Mouse (Mus musculus) gastrocnemius, postnatal 36 days (tissue): Measurements from ENCODE around the gene Ajap1. TPM values are rescaled to one million over a fixed set of nuclear protein-coding genes. Genes with fewer than 3 reads are reported as not detected.
A peak's percentile ranks its signal among the peaks of the same experiment; 100 is the strongest.

Source experiments
- DNase-seq, 2 experiments: peaks; one replicate each; pipeline ENCODE4 v3.0.0; 2022
- intact Hi-C: fragments of 180-260 bp; cut with DNase I; formaldehyde crosslinking; loops from one replicate; pipeline ENCODE4 v1.15.1; 2025
- long read RNA-seq, 2 experiments: library from polyadenylated mRNA; stranded (forward); transcript quantifications; one replicate each; pipeline ENCODE4 v2.0.0; 2021
- total RNA-seq, 2 experiments: library from RNA; stranded (reverse); gene quantifications; 2 replicates each; pipeline ENCODE4 v1.2.3; 2021

Gene Ajap1
- under 1 TPM; 0.18 to 0.44 TPM for total RNA-seq
- long read RNA-seq, experiment 1, result 0 reads
- long read RNA-seq, experiment 2, partial matches to known transcripts, result 0 of 1 reads
- long read RNA-seq, experiment 2, other reads (novel, unspliced or antisense), result 0 of 1 reads

GRCm38 (mm10) chr4:153482459-153483338, at the start of gene Ajap1:
Gene Ajap1, minus strand, starts transcription at chr4:153482811.
- intact Hi-C loops, result loop anchor here (10.0 kb wide), 2 partner anchors 308 to 958 kb away; no protein-coding TSS in a partner anchor
- no peak for DNase-seq

- intact Hi-C loops, result no loop called here
- DNase-seq, result no peak
Observed at GRCm38 (mm10) chr4:153530536-153530935, 47.9 kb upstream of the Ajap1 start.

GRCm38 (mm10) chr4:153521601-153522000, 39.0 kb upstream of the Ajap1 start:
- DNase-seq, result no peak
- intact Hi-C loops, result no loop called here

- intact Hi-C loops, result no loop called here
- DNase-seq, result no peak
Observed at GRCm38 (mm10) chr4:153519888-153520287, 37.3 kb upstream of the Ajap1 start.

- intact Hi-C loops, result no loop called here
- DNase-seq, result no peak
Observed at GRCm38 (mm10) chr4:153519289-153519688, 36.7 kb upstream of the Ajap1 start.

GRCm38 (mm10) chr4:153515786-153516185, 33.2 kb upstream of the Ajap1 start:
- no peak for DNase-seq
- intact Hi-C loops, result no loop called here

- intact Hi-C loops, result no loop called here
- no peak for DNase-seq
Observed at GRCm38 (mm10) chr4:153514071-153514470, 31.5 kb upstream of the Ajap1 start.

GRCm38 (mm10) chr4:153511530-153511929, 28.9 kb upstream of the Ajap1 start:
- intact Hi-C loops, result no loop called here
- no peak for DNase-seq

- DNase-seq, result no peak
- intact Hi-C loops, result no loop called here
Observed at GRCm38 (mm10) chr4:153501936-153502335, 19.3 kb upstream of the Ajap1 start.

GRCm38 (mm10) chr4:153492444-153492843, 9.8 kb upstream of the Ajap1 start:
- no peak for DNase-seq
- intact Hi-C loops, result no loop called here

GRCm38 (mm10) chr4:153489116-153489515, 6.5 kb upstream of the Ajap1 start:
- intact Hi-C loops, result loop anchor here (10.0 kb wide), 2 partner anchors 314 to 964 kb away; no protein-coding TSS in a partner anchor
- no peak for DNase-seq

- DNase-seq, result no peak
- intact Hi-C loops, result loop anchor here (10.0 kb wide), 2 partner anchors 311 to 961 kb away; no protein-coding TSS in a partner anchor
Observed at GRCm38 (mm10) chr4:153485913-153486312, 3.3 kb upstream of the Ajap1 start.

GRCm38 (mm10) chr4:153484392-153484791, 1.8 kb upstream of the Ajap1 start:
- DNase-seq, result peak; percentile 40 to 48

GRCm38 (mm10) chr4:153481361-153482234, 1.0 kb downstream of the Ajap1 start:
- intact Hi-C loops, result loop anchor here (10.0 kb wide), 2 partner anchors 307 to 957 kb away; no protein-coding TSS in a partner anchor
- no peak for DNase-seq

More at GRCm38 (mm10) chr4:153484392-153484791, 1.8 kb upstream of the Ajap1 start:
- intact Hi-C loops, result loop anchor here (10.0 kb wide), 2 partner anchors 310 to 960 kb away; no protein-coding TSS in a partner anchor

- intact Hi-C loops, result loop anchor here (10.0 kb wide), 2 partner anchors 306 to 956 kb away; no protein-coding TSS in a partner anchor
- DNase-seq, result no peak
Observed at GRCm38 (mm10) chr4:153480551-153481262, 1.9 kb downstream of the Ajap1 start.

GRCm38 (mm10) chr4:153479144-153479543, 3.5 kb downstream of the Ajap1 start:
- DNase-seq, result no peak
- intact Hi-C loops, result no loop called here

- intact Hi-C loops, result no loop called here
- DNase-seq, result no peak
Observed at GRCm38 (mm10) chr4:153473480-153474252, 8.9 kb downstream of the Ajap1 start.

- intact Hi-C loops, result no loop called here
- no peak for DNase-seq
Observed at GRCm38 (mm10) chr4:153469712-153470111, 12.9 kb downstream of the Ajap1 start.

- intact Hi-C loops, result no loop called here
- no peak for DNase-seq
Observed at GRCm38 (mm10) chr4:153459934-153460333, 22.7 kb downstream of the Ajap1 start.
